Comparison of ENCODE assay signal across 8 mouse cellular contexts in the genomic region with DNA sequence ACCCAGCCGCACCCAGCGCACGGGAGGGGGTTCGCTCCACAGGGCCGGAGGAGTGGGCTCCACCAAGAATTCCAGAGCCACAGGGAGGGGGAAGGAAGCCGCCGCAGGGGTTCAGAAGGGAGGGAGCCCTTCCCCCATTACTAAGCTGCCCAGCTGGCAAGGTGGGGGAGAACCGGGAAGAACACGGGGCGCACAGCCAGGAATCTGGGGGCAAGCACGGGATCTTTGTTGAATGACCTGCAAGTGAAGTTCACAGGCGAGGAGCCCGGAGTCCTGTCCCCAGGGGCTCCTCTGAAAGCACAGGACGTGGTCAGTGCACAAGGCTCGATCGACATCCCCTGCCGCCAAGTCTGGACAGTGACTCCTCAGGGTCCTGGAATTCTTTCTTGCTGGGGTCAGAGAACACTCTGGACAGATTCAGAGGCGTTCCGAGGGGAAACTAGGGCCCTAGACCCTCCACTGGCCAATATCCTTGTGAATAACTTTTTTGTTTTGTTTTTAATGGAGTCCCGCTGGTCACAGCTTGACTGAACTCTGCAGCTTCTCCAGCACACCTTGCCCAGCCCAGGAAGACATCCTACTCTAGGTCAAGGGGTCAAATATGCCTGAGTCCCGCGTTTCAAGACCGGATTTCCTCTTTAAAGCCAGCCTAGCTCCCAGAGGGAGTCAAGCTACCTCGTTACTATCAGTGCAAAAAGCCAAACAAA. TPM values are rescaled to one million over a fixed set of nuclear protein-coding genes. Genes with fewer than 3 reads are reported as not detected.
DNase-seq lines count a peak whose midpoint lies in the region; ATAC-seq lines count a peak whose summit lies in the region.

No protein-coding gene starts in this region.

- H3K4me3 ChIP-seq in hindbrain, embryonic 15.5 days = peak overlapping the region; percentile 23
- H3K4me3 ChIP-seq in neural tube, embryonic 13.5 days = peak overlapping the region; percentile 27

- no peaks in the 10 kb centered on the region for H3K36me3 ChIP-seq in hindbrain, embryonic 15.5 days
- H3K36me3 ChIP-seq in neural tube, embryonic 13.5 days = no peaks in the 10 kb centered on the region

- intact Hi-C loops in gastrocnemius, postnatal 14 days (cut with DNase I; ENCODE audit: low total_unique reads) = no loop called here

- peaks cover 12% of the 10 kb centered on the region; the same call in 1 of the 2 replicates for H3K27me3 ChIP-seq in hindbrain, embryonic 15.5 days
- peaks cover 15% of the 10 kb centered on the region for H3K27me3 ChIP-seq in neural tube, embryonic 13.5 days

- peak overlapping the region; percentile 26; the same call in 1 of the 2 replicates for H3K9ac ChIP-seq in hindbrain, embryonic 15.5 days
- peak overlapping the region; percentile 57 for H3K9ac ChIP-seq in neural tube, embryonic 13.5 days

- ATAC-seq in hindbrain, embryonic 15.5 days (ENCODE audit: low FRiP score, low read depth) = no peak
- peak; percentile 47; the same call in 1 of the 2 replicates for ATAC-seq in neural tube, embryonic 13.5 days (ENCODE audit: low read depth)
- no peak for ATAC-seq in inflammation-experienced regulatory T-cells, adult 6 months

- peak overlapping the region; percentile 63 for H3K4me2 ChIP-seq in hindbrain, embryonic 15.5 days
- peak overlapping the region; percentile 57 for H3K4me2 ChIP-seq in neural tube, embryonic 13.5 days

- whole genome bisulfite sequencing in hindbrain, embryonic 15.5 days = 3% methylated on average over 24 of the region's 24 CpGs
- 2% methylated on average over 24 of the region's 24 CpGs for WGBS in neural tube, embryonic 13.5 days

- H3K27ac ChIP-seq in hindbrain, embryonic 15.5 days (replicated peaks) = peak overlapping the region; percentile 55
- H3K27ac ChIP-seq in neural tube, embryonic 13.5 days (replicated peaks) = peak overlapping the region; percentile 34; the same call in 1 of the 2 replicates

- no peaks in the 10 kb centered on the region for H3K9me3 ChIP-seq in hindbrain, embryonic 15.5 days
- no peaks in the 10 kb centered on the region for H3K9me3 ChIP-seq in neural tube, embryonic 13.5 days

- H3K4me1 ChIP-seq in hindbrain, embryonic 15.5 days (replicated peaks) = peaks cover 17% of the 10 kb centered on the region
- peaks cover 20% of the 10 kb centered on the region for H3K4me1 ChIP-seq in neural tube, embryonic 13.5 days (replicated peaks)

- DNase-seq in ovary, postnatal 36 days (ENCODE audit: low spot score) = peak; percentile 45
- DNase-seq in ovary, postnatal 10 days (ENCODE audit: low spot score) = no peak
- peak; percentile 66 for DNase-seq in gastrocnemius, postnatal 14 days
- DNase-seq in liver = peak; percentile 8
- DNase-seq in layer of hippocampus, postnatal 14 days (ENCODE audit: low spot score in 2 of 2) = no peak

RNA-seq across cellular contexts. Expression of a gene that starts 15.5 kb away (rescaled TPM):
- 10 to 100 TPM; 15.7 to 15.9 TPM for total RNA-seq in gastrocnemius, postnatal 14 days (2021)
- 28.6 and 33.4 TPM in 2 replicates for polyA plus RNA-seq in hindbrain, embryonic 15.5 days (2015; fragmentation: Nextera tagmentation; extraction: Ambion mirVana)
- polyA plus RNA-seq in neural tube, embryonic 13.5 days (2015; fragmentation: Nextera tagmentation; extraction: Ambion mirVana) = 35.5 and 57.9 TPM in 2 replicates
- total RNA-seq in layer of hippocampus, postnatal 14 days (2021) = 10 to 100 TPM; 29.9 to 32.3 TPM
- under 1 TPM in 1 of 3 experiments, not detected in 2; 0.42 TPM for polyA plus RNA-seq in inflammation-experienced regulatory T-cells, adult 6 months (2017; shearing (Covaris generic))

Comparison
In these comparisons a context has a peak if more than half of its experiments do, and no peak if none do; other contexts are left out.
1. DNase-seq: peak in ovary, postnatal 36 days (single experiment), gastrocnemius, postnatal 14 days (single experiment) and liver (single experiment); none in ovary, postnatal 10 days (single experiment) and layer of hippocampus, postnatal 14 days (0 of 2).
2. RNA of a gene that starts 15.5 kb away (polyA plus RNA-seq): 35.5 to 57.9 TPM in neural tube, embryonic 13.5 days and 28.6 to 33.4 TPM in hindbrain, embryonic 15.5 days; 0.42 TPM in inflammation-experienced regulatory T-cells, adult 6 months; every median in the first group is over 10 times any median in the second.